Mouse (Mus musculus) lung, postnatal 10 days (tissue): ENCODE data around the gene Slc26a9.

Experiments used
- DNase-seq: peaks from one replicate; pipeline ENCODE4 v3.0.0; 2021

The Slc26a9 gene

DNA sequence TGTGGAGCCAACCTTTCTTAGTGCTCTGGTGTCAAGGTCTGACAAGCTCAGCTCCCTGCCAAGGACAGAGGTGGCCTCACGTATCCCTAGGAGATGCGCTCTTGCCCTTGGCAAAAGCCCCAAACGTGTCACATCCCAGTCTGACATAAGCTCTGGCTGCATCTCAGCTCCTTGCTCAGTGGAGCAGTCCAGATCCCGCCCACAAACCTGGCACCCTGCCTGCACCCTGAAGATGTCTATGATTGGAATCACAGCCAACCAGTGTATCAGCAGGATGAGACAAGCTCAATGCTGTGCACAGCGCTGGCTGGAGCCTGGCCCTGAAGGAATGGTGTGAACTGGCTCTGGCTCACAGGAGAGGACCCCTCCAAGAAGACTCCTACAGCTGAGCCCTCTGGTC is 6.6 kb upstream of the Slc26a9 start:
- peak; percentile 89 for DNase-seq

- no peak for DNase-seq
These were observed 5.1 kb upstream of the Slc26a9 start for GRCm38 (mm10) chr1:131738760-131739159.

DNA sequence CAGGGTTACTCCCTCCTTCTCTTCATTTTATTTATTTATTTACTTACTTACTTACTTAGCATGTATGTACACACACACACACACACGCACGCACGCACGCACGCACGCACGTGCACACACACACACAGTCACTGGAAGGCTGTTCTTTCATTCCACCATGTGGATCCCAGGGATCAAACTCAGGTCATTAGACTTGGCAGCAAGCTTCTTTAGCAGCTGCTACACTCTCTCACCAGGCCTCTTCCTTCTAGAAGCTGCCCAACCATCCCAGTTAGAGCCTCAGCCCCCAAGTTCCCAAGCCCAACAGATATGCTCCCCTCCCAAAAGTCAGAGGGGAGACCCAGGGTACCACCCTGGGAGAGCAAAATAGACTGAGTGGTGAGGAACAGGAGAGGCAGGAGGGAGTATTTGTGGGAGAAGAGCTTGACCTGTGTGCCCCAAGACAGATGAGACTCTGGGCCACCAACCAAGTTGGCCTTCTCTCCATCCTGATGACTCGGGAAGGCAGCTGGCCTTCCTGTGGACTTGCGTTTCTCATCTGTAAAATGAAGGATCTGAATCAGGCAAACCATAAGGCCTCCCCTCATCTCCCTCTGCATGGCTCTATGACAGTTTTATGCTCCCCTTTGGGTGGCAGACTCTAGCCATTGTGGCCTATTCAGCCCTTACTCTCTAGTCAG is 4.2 kb upstream of the Slc26a9 start:
- DNase-seq, result peak; percentile 38

GRCm38 (mm10) chr1:131745391-131745790 is 1.6 kb downstream of the Slc26a9 start:
- no peak for DNase-seq

GRCm38 (mm10) chr1:131747761-131748160 is 3.9 kb downstream of the Slc26a9 start:
- DNase-seq, result no peak

DNA sequence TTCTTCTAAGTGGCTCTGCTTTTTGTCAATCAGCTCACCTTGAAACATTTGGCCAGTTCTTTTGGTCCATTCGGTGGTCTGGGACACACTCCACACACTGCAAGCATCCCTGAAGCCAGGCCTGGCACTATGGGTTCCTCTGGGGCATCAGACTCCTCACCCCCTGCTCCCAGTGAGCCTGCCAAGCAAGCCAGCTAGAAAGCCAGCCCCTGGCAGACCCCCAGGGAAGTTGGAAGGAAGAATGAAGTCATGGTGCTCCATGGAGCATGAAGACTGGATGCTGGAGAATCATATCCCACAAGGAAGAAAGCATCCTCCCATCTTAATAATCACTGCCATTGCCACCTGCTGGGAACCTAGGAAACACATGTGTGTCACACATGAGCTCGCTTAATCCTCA is 4.8 kb downstream of the Slc26a9 start:
- no peak for DNase-seq

DNA sequence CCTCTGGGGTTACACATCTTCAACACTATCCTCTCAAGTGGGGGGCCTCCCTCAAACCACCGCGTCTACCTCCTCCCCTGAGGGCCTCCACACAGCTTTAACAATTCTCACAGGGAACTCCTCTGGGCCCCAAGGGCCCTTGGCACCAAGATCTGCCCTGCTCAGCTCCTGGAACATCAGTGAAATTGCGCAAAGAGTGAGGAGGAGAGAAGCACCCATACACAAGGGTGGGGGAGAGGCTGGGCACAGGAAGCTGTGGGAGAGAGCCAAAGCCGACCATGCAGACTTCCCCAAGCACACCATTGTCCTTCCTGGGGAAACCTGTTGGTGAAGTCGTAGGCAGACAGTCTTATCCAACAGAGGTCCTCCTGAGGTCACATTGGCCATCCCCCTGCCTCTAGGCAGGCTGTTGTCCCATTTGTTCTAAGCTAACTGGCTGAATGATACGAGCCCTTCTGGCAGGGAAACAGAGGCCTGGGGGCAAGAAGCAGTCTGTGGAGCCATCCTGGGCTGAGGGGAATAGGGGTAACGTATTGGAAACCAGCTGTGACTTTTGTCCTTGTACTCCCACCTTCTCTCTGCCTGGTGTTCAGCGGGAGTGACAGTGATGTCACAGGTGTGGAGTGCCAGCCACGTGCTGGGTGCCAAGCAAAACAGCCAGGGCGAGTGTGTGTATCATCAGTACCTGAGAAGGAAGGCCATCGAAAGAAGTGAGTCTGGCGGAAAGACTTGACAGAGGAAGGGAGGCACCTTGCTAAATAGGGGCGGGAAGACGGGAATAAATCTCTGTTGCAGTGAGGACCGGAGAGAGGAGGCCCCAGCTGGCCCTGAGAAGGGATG is 6.1 kb downstream of the Slc26a9 start:
- DNase-seq, result peak; percentile 48

- peak; percentile 36 for DNase-seq
These were observed 7.5 kb downstream of the Slc26a9 start for GRCm38 (mm10) chr1:131751181-131751890.

- peak; percentile 45 for DNase-seq
These were observed 8.1 kb downstream of the Slc26a9 start for GRCm38 (mm10) chr1:131751891-131752311.

DNA sequence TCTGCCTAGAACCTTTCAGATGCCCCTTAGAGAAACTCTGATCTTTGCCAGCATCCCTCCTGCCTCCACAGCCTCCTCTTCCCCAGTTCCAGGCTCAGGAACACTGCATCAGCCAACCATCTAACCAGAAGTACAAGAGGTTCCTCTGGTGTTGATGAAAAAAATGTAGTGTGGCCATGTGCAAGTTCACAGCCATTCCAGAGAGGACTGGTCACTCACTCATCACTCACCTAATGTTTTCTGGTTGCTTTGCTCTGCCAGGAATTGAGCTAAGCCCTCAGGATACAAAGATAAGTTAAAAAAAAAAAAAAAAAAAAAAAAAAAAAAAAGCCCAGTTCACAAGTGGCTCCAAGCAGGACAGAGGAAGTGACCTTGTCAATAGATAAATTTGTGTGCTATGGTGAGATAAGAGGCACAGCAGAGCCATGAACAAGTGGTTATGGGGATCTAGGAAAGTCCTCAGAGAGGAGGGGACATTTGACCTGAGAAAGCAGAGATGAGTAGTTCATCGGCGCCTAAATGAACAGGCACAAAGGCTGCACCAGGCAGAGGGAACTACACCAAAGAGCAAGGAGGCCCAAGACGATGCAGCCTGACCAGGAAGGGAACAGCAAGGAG is 10.5 kb downstream of the Slc26a9 start:
- DNase-seq, result no peak

DNA sequence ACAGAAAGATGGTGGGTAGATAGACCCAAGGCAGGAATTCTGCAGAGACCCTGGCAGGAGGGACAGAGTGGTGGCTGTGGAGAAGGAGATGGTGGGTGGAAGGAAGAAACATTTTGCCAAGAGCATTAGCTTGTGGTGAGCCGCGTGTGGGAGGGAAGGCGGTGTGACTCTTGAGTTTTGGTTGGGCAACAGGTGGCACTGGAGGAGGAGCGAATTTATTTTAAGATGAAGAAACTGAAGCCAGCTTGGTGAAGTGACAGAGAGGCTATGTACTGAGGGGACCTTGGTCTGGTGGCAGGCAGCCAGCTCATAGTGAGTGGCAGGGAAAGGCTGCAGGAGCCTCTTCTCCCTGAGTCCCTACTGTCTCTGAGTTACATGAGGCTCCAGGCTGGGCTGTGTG is 11.1 kb downstream of the Slc26a9 start:
- DNase-seq, result peak; percentile 48

GRCm38 (mm10) chr1:131757211-131757610 is 13.4 kb downstream of the Slc26a9 start:
- no peak for DNase-seq

GRCm38 (mm10) chr1:131758796-131759195 is 15.0 kb downstream of the Slc26a9 start:
- no peak for DNase-seq

GRCm38 (mm10) chr1:131759667-131760427 is 16.0 kb downstream of the Slc26a9 start:
- DNase-seq, result peak; percentile 24

DNA sequence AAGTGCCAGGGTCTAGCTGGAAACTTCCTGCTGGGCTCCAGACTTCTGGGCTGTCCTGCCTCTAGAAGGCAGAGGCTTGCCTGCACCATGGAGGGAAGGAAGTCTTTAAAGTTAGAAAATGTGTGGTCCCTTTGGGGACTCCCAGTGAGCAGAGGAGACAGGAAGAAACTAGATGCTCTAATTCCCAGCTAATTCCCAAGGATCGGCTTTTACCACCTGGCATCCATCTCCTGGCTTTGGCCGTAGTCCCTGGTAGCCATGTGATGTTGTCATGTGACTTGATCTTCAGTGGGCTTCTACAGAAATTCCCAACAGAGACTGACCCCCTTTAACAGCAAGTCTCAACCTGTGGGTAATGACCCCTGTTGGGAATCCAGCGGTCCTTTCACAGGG is 16.6 kb downstream of the Slc26a9 start:
- no peak for DNase-seq

DNA sequence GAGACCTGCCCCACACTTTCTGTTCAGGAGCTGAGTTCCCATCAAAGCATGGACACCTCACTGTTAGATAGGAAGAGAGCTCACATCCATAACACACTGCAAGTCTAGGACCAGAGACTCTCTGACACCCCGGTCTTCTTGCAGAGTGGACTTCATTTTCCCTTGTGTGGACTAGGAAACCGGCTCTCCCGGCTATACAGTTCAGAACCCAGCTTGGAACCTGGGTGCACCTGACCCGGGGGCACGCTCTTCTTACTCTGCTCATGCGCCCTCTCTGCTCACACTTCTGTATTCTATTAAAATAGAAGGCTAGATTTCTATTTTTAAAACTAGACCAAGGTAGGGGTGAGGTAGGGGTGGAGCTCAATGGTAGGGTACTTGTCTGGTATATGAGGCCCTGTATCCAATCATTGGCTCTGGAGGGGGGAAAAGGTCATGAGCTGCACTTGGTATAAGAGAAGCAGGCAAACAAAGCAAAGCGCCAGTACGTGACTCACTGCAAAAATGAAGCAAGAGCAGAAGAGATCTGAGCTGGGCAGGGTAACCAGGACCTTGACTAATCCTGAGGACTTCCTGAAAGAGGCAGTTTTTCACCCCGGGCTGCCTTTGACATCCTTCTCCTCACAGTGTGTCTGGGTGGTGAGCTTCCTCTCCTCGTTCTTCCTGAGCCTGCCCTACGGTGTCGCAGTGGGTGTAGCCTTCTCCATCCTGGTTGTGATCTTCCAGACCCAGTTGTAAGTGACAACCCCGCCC is 17.4 kb downstream of the Slc26a9 start:
- DNase-seq, result peak; percentile 62

DNA sequence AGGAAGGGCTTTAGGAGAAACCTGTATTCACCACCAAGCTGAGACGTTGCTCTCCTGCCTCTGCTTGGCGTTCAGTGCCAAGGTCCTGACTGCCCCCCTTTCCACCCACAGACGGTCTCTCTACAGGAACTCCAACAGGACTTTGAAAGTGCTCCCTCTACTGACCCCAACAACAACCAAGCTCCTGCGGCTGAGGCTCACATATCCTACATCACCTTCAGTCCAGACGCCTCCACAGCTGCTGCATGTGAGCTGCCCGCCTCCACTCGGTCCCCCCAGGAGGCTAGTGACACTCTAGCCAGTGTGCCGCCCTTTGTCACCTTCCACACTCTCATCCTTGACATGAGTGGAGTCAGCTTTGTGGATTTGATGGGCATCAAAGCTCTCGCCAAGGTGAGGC is 19.9 kb downstream of the Slc26a9 start:
- DNase-seq, result peak; percentile 21

- peak; percentile 74 for DNase-seq
These were observed 20.9 kb downstream of the Slc26a9 start for GRCm38 (mm10) chr1:131764581-131765338.

DNA sequence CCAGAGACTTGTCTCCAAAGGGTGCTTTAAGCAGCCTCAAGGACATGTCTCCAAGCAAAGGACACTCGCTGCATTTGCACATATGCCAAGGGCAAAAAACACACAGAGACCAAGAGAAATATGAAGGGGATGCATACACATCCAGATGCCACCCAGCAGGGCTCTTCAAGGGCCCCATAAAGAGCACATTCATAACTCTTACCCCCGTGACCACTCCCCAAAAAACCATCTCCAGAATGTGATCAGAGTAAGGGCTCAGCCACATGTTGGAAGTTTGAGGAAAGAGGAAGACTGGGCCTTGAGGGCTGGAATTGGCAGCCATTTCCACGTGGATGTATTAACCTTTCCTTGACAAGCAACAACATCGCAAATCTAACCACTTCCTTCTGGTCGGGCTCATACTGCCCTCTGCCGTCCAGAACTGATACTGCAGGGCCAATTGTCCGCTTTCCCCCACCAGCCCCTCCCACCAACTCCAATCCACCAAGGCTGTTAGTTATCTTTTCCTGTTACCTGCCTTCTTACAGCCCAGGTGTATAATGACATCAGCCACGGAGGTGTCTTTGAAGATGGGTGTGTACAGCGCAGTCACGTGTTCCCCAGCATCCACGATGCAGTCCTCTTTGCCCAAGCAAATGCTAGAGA is 21.7 kb downstream of the Slc26a9 start:
- peak; percentile 88 for DNase-seq

DNA sequence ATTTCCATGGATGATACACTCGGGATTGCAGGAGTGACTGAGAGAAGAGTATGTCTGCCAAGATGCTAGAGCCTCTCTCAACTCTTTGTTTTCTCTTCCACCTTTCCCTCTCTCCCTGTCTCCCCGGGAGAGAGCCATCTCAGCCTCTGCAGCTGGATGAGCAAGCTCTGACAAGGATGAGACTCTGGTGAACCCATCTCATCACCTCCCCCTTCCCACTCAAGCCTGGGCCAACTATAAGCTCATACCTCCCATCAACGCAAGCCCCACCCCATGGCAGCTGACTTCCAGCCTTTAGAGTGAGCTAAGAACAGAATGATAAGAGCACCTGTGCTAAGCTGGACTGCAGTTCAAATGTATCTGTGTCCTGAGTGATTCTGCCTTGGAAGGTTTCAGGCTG is 25.5 kb downstream of the Slc26a9 start:
- DNase-seq, result no peak
